Mouse (Mus musculus) liver, postnatal 0 days (tissue): ENCODE measurements around the gene Ephb1. TPM values are rescaled to one million over a fixed set of nuclear protein-coding genes. Genes with fewer than 3 reads are reported as not detected.
A peak's percentile ranks its signal among the peaks of the same experiment; 100 is the strongest.

Source experiments
- ATAC-seq: fragments of 200-750 bp; cut with Nextera tagmentation; 2 replicates; pipeline ENCODE4 v1.8.0; 2017; ENCODE audit warnings: mild to moderate bottlenecking, moderate library complexity
- DNase-seq: peaks from one replicate; pipeline ENCODE4 v3.0.0-alpha.2; 2016
- H3K27ac ChIP-seq: fragments of 300-500 bp; sonication (generic); 2 replicates; pipeline ENCODE4 v1.5.1; 2014; ENCODE audit warnings: antibody characterized with exemption, moderate library complexity, mild to moderate bottlenecking, low read depth
- H3K27me3 ChIP-seq: fragments of 300-500 bp; sonication (generic); 2 replicates; pipeline ENCODE4 v1.6.1; 2014; ENCODE audit warnings: low read length, control low read depth, mixed read lengths; ENCODE audit not compliant: insufficient read depth
- H3K36me3 ChIP-seq: fragments of 300-500 bp; sonication (generic); replicated peaks from 2 replicates; pipeline ENCODE4 v1.6.1; 2014; ENCODE audit warnings: mild to moderate bottlenecking, control low read depth, low read length, moderate library complexity, mixed read lengths; ENCODE audit not compliant: insufficient read depth
- H3K4me1 ChIP-seq: fragments of 300-500 bp; sonication (generic); 2 replicates; pipeline ENCODE4 v1.6.1; 2014; ENCODE audit warnings: antibody characterized with exemption, mild to moderate bottlenecking, control low read depth; ENCODE audit not compliant: insufficient read depth
- H3K4me2 ChIP-seq: fragments of 300-500 bp; sonication (generic); 2 replicates; pipeline ENCODE4 v1.6.1; 2014; ENCODE audit warnings: low read depth, mild to moderate bottlenecking, low read length, moderate library complexity, mixed read lengths
- H3K4me3 ChIP-seq: fragments of 300-500 bp; sonication (generic); 2 replicates; pipeline ENCODE4 v1.5.1; 2014; ENCODE audit warnings: low read depth, low read length
- H3K9ac ChIP-seq: fragments of 300-500 bp; sonication (generic); replicated peaks from 2 replicates; pipeline ENCODE4 v1.6.1; 2014; ENCODE audit warnings: mild to moderate bottlenecking, moderate library complexity
- H3K9me3 ChIP-seq: fragments of 300-500 bp; sonication (generic); 2 replicates; pipeline ENCODE4 v1.6.1; 2016; ENCODE audit warnings: mild to moderate bottlenecking, control low read depth, low read length, mixed read lengths
- CTCF ChIP-seq: sonication (generic); IDR thresholded peaks from 2 replicates; pipeline ENCODE4 v1.5.1; 2016; ENCODE audit warnings: antibody characterized with exemption, low read depth
- EP300 ChIP-seq: IDR thresholded peaks from 2 replicates; pipeline ENCODE4 v1.6.1; 2016; ENCODE audit warnings: antibody characterized with exemption, low read depth, mild to moderate bottlenecking
- WGBS: fragments of 180-500 bp; shearing (Covaris S2); extraction: QIAGEN DNeasy Blood & Tissue Kit; methylation state at CpG from one replicate; pipeline ENCODE4 v1.1.7; 2014; ENCODE audit not compliant: insufficient replicate concordance; 5-methylcytosine and 5-hydroxymethylcytosine counted together
- polyA plus RNA-seq: library from polyadenylated mRNA; unstranded; fragments of >200 nt; fragmentation: Nextera tagmentation; extraction: Ambion mirVana; gene quantifications from 2 replicates; pipeline ENCODE4 v1.2.1, GENCODE M21; 2015

The Ephb1 gene
- polyA plus RNA-seq, 1 experiment from 2014 or later: 0.28 TPM

DNA sequence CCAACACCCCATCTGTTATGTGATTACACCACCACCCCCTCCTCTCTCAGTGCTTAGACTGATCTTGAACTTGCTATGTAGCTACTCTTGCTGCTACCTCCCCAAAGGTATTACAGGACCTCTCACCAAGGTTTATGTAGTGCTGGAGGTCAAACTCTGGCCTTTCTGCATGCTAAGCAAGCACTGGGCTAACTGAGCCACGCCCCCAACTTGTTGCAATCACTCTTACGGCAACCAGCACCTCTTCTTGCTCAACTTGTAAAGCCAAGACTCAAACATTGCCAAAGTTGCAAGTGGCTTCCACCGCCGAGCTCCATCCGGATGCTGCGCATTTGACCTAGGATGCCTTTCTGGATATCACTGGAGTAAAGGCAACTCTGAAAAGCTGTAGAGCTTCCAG lies 157.6 kb downstream of the Ephb1 start:
- ATAC-seq (peak; percentile 86), DNase-seq (peak; percentile 76)
- H3K4me3 ChIP-seq: no peak overlapping the region
- no peak for TF ChIP-seq CTCF
- 0 out of 2 replicates have a peak, but pooled peaks have one; percentile 37 for TF ChIP-seq EP300
- no peak overlapping the region for H3K4me2 ChIP-seq
- H3K9me3 ChIP-seq: no peaks in the 10 kb centered on the region
- no peak overlapping the region for H3K27ac ChIP-seq
- H3K27me3 ChIP-seq: no peaks in the 10 kb centered on the region
- H3K9ac ChIP-seq: no peak overlapping the region
- H3K36me3 ChIP-seq: no peaks in the 10 kb centered on the region
- WGBS: 54% methylated on average over 6 of the region's 6 CpGs
- H3K4me1 ChIP-seq: no peaks in the 10 kb centered on the region

DNA sequence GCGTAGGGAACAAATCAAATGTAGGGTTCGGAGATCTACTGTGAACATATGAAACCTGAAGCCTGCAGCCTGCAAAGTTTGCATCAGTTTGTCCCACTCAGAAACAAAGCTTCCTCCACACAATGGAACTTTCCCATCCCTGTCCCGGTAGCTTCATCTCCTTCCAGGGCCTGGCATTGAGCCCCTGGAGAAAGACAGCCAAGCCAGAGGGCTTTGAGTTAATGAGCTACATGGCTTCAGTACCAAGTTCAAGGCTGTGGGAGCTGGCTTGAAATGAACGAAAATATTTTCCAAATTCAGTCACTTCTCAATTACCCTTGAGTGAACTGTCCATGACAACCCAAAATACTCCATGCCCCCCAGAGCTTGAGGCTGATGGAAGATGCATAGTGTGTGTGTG lies 160.4 kb downstream of the Ephb1 start:
- Histone ChIP-seq H3K27ac (no peak overlapping the region), H3K9ac (no peak overlapping the region)
- ATAC-seq: no peak

DNA sequence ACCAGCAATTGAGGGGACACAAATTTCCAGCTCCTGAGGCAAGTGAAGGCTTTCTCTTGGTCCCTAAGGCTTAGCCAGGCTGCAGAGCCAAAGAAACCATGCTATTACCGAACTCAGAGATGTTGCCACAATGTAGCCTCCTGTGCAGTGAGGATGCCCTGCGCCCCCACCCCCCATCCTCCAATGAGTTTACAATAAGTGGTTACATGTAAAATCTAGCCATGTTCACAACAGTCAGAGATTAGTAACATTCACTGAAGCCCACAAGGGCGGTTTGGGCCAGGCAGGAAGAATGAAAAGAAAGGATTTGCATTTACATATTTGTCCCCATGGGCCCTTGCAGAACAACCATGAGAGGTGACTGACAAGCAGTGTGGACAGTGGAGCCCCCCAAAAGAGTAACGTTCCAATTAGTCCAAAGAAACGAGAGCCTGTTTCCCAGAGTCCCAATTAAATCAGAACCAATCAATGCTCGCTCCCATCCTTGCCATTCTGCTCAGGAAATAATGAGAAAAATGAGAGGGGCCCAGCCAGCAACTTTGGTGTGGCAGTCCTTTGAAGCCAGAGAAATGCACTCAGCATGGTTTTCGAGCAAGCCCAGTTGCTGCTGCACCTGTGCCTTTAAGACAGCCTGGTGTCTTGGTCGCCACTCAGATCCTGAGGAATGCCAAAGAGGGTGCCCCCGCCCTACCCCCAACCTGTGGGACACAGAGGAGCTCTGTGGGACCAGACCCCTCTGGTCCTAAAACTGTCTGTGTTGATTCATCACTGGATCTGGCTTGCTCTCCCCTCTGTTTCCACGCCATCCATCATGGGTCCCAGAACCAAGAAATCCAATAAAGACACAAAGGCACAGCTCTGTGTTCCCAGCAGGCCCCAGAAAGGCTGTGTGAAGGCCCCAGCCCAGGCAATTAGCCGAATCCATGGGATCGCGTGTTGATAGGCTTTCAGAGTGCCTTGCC lies 161.5 kb downstream of the Ephb1 start:
- ATAC-seq (no peak), DNase-seq (no peak)
- Histone ChIP-seq H3K4me1 (no peaks in the 10 kb centered on the region), H3K4me3 (no peak overlapping the region), H3K27me3 (no peaks in the 10 kb centered on the region), H3K4me2 (no peak overlapping the region), H3K9ac (no peak overlapping the region), H3K9me3 (no peaks in the 10 kb centered on the region), H3K27ac (no peak overlapping the region), H3K36me3 (no peaks in the 10 kb centered on the region)
- no peak for TF ChIP-seq CTCF
- no peak for TF ChIP-seq EP300
- 63% methylated on average over 13 of the region's 13 CpGs for WGBS

More for the DNA sequence above, 160.4 kb downstream of the Ephb1 start:
- Histone ChIP-seq H3K4me3 (no peak overlapping the region), H3K27me3 (no peaks in the 10 kb centered on the region), H3K4me1 (no peaks in the 10 kb centered on the region), H3K4me2 (no peak overlapping the region), H3K36me3 (no peaks in the 10 kb centered on the region), H3K9me3 (no peaks in the 10 kb centered on the region)
- no peak for TF ChIP-seq CTCF
- TF ChIP-seq EP300: no peak
- DNase-seq: no peak
- WGBS: 68% methylated on average over 4 of the region's 4 CpGs

DNA sequence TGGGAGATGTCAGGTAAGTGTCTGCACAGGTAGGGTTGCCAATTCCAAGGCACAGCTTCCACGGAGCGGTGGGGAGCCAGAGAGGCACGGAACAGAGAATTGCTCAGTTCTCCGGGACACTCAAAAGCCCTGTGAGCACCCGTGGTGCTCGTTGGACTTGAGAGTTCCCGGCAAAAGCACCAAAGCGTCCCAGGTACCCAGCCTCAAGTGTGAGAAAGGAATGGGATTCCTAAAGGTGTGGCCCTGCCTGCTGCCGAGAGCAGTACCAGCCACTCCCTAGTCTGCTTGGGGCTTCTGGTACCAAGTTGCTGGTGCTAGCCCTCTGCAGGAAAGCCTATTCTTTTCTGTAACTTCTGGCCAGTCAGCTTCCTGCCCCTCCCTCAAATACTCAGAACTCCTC lies 164.4 kb downstream of the Ephb1 start:
- H3K4me2 ChIP-seq: no peak overlapping the region
- TF ChIP-seq EP300 (no peak), CTCF (no peak)
- no peaks in the 10 kb centered on the region for H3K9me3 ChIP-seq
- 74% methylated on average over 9 of the region's 9 CpGs for WGBS
- H3K27me3 ChIP-seq: no peaks in the 10 kb centered on the region
- H3K4me3 ChIP-seq: no peak overlapping the region
- DNase-seq: no peak
- no peak overlapping the region for H3K27ac ChIP-seq
- no peak overlapping the region for H3K9ac ChIP-seq
- H3K4me1 ChIP-seq: no peaks in the 10 kb centered on the region
- H3K36me3 ChIP-seq: no peaks in the 10 kb centered on the region
- ATAC-seq: no peak

DNA sequence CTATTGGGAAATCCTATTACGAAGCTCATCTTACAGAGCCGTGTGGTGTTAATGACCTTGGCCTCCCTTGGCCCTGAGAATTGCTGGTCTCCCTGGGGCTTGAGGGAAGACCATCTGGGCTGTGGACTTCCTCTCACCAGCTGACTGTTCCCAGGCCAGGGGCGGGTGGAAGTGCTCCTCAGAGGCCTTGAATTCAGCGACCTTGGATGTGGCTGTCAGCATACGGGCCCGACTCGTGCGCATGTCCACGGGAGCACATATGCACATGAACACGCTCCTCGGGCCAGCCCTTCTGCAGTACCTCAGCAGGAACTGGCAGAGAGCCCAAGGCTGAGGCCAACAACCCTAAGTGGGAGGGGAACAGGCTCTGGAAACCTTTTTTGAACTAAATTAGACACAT lies 165.1 kb downstream of the Ephb1 start:
- Histone ChIP-seq H3K9me3 (no peaks in the 10 kb centered on the region), H3K27ac (no peak overlapping the region), H3K36me3 (no peaks in the 10 kb centered on the region), H3K27me3 (no peaks in the 10 kb centered on the region), H3K9ac (no peak overlapping the region), H3K4me3 (no peak overlapping the region), H3K4me1 (no peaks in the 10 kb centered on the region), H3K4me2 (no peak overlapping the region)
- 53% methylated on average over 11 of the region's 11 CpGs for WGBS
- DNase-seq (peak; percentile 21), ATAC-seq (no peak)
- no peak for TF ChIP-seq EP300
- TF ChIP-seq CTCF: no peak

DNA sequence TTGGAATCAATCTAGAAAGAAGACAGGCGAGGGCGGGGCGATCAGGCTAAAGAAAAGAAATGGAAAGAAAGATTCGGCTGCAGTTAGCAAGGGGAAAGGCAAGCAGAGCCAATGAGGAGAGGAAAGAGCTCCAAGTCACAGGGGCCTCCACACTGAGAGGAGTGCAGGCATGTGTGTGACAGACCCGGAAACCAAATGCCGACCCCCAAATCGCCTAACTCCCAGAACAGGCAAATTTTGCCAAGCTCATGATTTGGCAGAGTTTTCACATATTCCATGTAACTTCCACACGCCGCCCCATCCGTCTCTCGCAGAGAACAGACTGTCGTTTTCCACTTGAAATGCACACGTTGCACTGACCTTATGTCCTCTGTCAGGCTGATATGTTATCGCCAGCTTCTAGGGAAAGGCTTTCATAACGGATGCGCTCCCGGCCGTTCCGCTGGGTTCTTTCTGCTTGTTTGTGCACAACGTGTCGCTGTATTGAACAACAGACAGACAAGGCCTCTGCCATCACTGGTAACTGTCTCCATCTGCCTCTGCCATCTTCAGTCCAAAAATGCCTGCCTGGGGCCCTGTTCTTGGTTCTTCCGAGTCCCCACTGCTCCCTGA lies 170.7 kb downstream of the Ephb1 start:
- WGBS: 73% methylated on average over 22 of the region's 22 CpGs
- H3K9me3 ChIP-seq: no peaks in the 10 kb centered on the region
- no peak for ATAC-seq

More for the DNA sequence above, 170.7 kb downstream of the Ephb1 start:
- H3K27me3 ChIP-seq: no peaks in the 10 kb centered on the region
- H3K27ac ChIP-seq: no peak overlapping the region
- no peak for DNase-seq
- no peak overlapping the region for H3K9ac ChIP-seq
- no peak overlapping the region for H3K4me2 ChIP-seq
- H3K4me3 ChIP-seq: no peak overlapping the region
- H3K36me3 ChIP-seq: no peaks in the 10 kb centered on the region
- H3K4me1 ChIP-seq: no peaks in the 10 kb centered on the region
- TF ChIP-seq EP300: no peak
- no peak for TF ChIP-seq CTCF
